Mouse (Mus musculus): ENCODE data around the gene Zcchc7.
A peak's percentile ranks its signal among the peaks of the same experiment; 100 is the strongest.
"Not testable (repeated sequence)": the region's sequence is repeated elsewhere in the genome, so short reads cannot be mapped to it uniquely, and the experiment has no call there.

The Zcchc7 gene

GRCm38 (mm10) chr4:44757131-44757530, 1.5 kb downstream of the Zcchc7 start:
- not testable (repeated sequence) for DNase-seq (ENCODE audit: extremely low spot score, low spot score)

- no peak for DNase-seq (ENCODE audit: extremely low spot score, low spot score)
These were observed 19.2 kb downstream of the Zcchc7 start for GRCm38 (mm10) chr4:44774890-44775289.

GRCm38 (mm10) chr4:44776651-44777050, 21.0 kb downstream of the Zcchc7 start:
- no peak for DNase-seq (ENCODE audit: extremely low spot score, low spot score)

DNA sequence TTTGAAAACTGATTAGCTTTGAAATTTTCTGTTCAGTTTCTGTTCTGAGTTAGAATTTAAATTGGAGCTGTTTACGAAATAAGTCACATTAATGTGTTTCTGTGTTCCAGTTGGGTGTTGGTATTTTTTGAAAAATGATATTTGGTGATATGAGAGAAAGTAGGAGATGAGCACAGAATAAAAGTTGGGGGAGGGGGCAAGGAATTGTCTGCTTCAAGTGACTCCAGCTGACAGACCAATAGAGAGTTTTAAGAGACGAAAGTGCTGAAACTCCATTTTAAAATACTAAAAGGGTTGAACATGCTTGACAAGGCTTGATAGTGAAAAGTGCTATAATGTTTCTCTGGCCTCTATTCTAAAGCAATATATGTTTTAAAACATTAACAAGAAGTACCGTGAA, 21.4 kb downstream of the Zcchc7 start:
- no peak for DNase-seq (ENCODE audit: extremely low spot score, low spot score)

- DNase-seq (ENCODE audit: extremely low spot score, low spot score), result no peak
These were observed 22.0 kb downstream of the Zcchc7 start for GRCm38 (mm10) chr4:44777711-44778110.

GRCm38 (mm10) chr4:44778316-44778715, 22.6 kb downstream of the Zcchc7 start:
- no peak for DNase-seq (ENCODE audit: extremely low spot score, low spot score)

DNA sequence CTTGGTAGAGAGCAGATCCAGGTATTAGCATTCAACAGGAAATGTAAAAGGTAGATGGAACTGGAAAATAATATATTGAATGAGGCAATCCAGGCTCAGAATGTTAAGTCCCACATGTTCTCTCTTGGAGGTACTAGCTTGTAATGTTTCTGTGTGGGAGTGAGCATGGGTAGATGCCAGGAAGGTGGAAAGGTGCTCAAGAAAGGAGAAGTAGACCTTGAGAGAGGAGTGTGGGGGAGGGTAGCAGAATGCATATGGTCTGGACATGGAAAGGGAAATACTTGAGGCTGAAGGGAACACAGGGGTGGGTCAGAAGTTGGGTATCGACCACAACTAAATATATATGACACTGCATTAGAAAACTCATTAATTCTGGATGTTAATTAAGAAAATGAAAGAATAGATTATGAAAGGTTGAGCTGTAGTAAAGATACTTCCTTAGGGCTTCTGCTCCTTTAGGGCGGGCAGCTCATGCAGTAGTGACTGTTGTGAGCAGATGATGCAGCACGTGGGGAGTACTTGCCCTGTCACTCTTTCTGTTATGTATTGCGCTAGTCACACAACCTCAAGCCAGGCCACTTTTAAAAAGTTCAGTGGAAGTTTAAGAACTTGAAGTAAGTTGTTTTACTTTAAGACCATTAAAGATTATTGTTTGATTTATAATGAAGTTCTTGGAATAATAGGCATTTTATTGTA, 24.9 kb downstream of the Zcchc7 start:
- no peak for DNase-seq (ENCODE audit: extremely low spot score, low spot score)

DNA sequence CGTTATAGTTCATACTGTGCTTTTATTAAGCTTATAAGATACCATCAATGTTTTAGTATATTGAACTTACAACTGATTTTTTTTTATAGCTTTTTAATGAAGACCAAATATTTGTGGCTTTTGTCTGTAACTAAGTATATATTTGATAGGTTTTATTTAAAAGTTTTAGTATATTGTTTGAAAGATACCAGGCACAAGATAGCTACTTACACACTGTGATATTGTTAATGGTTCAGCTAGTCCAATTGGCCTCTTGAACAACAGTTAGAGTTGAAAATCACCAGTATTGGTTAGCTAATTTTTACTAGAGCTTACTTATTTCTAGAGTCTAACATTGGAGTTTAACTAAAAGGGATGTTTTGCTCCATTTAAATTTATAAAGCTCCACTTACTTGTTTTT, 25.8 kb downstream of the Zcchc7 start:
- DNase-seq (ENCODE audit: extremely low spot score, low spot score), result no peak

GRCm38 (mm10) chr4:44783566-44784292, 28.1 kb downstream of the Zcchc7 start:
- no peak for DNase-seq (ENCODE audit: extremely low spot score, low spot score)

DNA sequence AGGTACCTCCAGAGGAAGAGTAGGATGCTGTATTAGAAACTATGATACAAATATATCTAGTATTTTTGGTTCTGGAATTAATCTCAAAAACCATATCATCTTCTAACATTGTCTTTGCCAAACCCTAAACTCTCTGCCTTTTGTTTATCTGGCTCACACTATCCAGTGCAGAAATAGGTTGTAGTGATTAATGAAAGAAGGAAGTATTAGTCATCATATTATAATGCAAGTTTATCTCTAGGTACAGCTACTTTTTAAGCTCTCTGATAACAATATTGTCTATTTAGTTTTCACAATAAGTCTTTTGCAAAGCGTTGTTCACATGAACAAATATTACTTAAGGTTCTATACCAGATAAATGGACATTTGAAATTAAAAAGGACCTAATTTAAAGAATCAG, 57.2 kb downstream of the Zcchc7 start:
- DNase-seq (ENCODE audit: extremely low spot score, low spot score), result no peak

DNA sequence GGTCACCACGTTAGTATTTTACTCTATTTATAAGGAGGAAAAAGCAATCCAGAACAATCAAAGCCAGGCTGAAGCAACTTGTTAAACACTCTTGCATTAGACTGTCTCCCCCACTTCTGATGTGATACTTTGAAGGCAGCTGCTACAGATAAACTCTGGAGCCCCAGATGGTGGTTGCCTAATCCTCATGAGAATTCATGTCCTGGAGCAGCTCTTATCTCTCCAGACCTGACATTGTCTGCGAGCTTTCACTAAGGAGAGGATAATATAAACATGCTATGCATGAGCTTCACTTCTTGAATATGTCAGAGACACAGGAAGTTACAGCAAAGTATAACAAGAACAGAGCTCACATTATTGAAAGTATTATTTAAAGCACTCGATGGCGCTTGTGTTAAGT, 58.1 kb downstream of the Zcchc7 start:
- no peak for DNase-seq (ENCODE audit: extremely low spot score, low spot score)

- DNase-seq (ENCODE audit: extremely low spot score, low spot score), result no peak
These were observed 60.9 kb downstream of the Zcchc7 start for GRCm38 (mm10) chr4:44816584-44816983.

- no peak for DNase-seq (ENCODE audit: extremely low spot score, low spot score)
These were observed 74.9 kb downstream of the Zcchc7 start for GRCm38 (mm10) chr4:44830609-44831008.

GRCm38 (mm10) chr4:44851835-44852251, 96.2 kb downstream of the Zcchc7 start:
- peak; percentile 61 for DNase-seq (ENCODE audit: extremely low spot score, low spot score)

DNA sequence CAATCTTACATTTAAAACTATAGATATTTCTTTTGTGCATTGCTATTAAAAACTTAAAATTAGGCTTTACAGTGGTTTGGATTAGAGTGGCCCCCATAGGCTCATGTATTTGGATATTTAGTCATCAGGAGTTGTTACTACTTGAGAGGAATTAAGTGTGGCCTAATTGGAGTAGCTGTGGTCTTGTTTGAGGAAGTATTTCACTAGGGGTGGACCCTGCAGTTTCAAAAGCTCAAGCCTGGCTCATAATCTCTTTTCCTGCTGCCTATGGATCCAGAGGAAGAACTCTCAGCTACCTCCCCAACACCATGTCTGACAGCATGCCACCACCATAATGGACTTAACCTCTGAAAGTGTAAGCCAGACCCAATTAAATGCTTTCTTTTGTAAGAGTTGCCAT, 115.9 kb downstream of the Zcchc7 start:
- DNase-seq (ENCODE audit: extremely low spot score, low spot score), result no peak

DNA sequence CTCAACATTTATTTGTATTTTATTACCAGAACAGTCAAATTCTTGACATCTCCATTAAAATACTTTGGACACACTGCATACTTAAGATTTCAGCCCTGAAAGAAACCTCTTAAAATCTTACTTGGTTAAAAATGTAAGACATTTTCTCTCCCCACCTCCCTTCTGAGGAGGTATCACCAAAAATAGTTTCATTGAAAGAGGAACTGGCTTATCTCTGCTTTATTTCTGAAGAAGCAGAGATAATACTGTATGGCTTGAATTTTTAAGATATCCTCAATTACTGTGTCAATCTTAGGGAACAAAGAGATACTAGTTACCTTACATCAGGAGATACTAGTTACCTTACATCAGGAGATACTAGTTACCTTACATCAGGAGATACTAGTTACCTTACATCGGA, 116.4 kb downstream of the Zcchc7 start:
- DNase-seq (ENCODE audit: extremely low spot score, low spot score), result no peak

DNA sequence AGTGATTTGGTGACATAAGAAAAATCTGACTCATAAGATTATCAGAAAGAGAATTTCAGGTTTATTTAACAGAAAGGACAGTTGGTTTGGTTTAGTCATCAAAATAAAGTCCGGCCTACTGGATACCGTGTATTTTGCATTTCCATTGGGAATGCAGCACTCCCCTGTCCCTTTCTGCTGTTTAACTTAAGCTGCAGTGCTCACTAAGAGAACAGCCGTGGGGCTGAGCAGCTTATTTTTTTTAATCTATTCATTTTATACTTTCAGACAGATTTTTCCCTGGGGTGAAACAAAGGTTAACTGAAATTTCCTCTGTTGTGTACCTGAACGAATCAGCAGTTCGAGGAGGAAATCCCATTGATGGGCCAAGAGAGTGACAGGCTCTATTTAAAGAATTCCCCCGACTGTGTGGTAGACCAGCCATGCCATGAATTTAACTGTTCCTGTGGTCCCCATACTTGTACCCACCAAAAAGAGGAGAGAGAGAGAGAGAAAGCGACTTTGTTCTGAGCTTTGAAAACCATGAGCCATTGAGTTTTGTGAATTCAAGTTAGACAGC, 124.5 kb downstream of the Zcchc7 start:
- DNase-seq (ENCODE audit: extremely low spot score, low spot score), result no peak

GRCm38 (mm10) chr4:44886143-44886542, 130.5 kb downstream of the Zcchc7 start:
- no peak for DNase-seq (ENCODE audit: extremely low spot score, low spot score)

GRCm38 (mm10) chr4:44891344-44891743, 135.7 kb downstream of the Zcchc7 start:
- no peak for DNase-seq (ENCODE audit: extremely low spot score, low spot score)

DNA sequence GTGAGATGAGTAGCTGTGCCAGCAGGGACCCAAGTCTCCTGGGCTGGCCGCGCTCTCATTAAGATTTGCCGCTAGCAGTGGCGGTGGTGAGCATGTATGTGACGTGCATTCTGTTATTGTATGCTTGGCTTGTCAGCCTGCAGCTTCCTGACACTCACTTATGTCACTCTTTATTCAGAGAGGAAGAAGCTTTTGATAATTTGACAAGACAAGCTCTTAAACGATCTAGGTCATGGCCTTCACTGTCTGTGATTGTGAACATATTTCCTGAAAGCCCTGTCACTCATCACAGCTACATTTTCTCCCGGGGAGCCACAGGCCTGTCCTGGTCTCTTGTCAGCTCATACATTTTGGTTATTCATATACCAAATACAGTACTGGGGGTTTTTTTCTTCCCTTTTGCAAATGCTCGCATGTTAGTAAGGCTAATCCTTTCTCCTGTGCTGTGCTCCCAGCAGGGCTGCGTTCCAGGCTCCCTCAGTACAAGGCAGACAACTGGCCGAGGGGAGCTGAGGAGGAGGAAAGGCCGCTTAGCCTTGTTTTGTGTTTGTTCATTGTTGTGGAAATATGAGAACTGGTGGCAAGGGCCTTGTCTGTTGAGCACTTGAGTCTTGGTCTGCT, 150.1 kb downstream of the Zcchc7 start:
- peak; percentile 17 for DNase-seq (ENCODE audit: extremely low spot score, low spot score)

- no peak for DNase-seq (ENCODE audit: extremely low spot score, low spot score)
These were observed 150.7 kb downstream of the Zcchc7 start for GRCm38 (mm10) chr4:44906399-44906798.

- DNase-seq (ENCODE audit: extremely low spot score, low spot score), result no peak
These were observed 154.4 kb downstream of the Zcchc7 start for GRCm38 (mm10) chr4:44910065-44910464.
